Mouse (Mus musculus): ENCODE measurements around the gene Cog3. TPM values are rescaled to one million over a fixed set of nuclear protein-coding genes. Genes with fewer than 3 reads are reported as not detected.

The Cog3 gene
- polyA plus RNA-seq, 1 experiment from 2014 or later, result 18.9 TPM

Other genes with a start within 250 kb of the Cog3 start
- not detected in 2 replicates for gene Spert, start 161.4 kb downstream of the Cog3 start, polyA plus RNA-seq (2016; fragmentation: Nextera tagmentation; extraction: Ambion mirVana)
- not detected in 2 replicates for gene Erich6b, start 112.3 kb downstream of the Cog3 start, polyA plus RNA-seq (2016; fragmentation: Nextera tagmentation; extraction: Ambion mirVana)
- gene Slc25a30, start 32.5 kb upstream of the Cog3 start, polyA plus RNA-seq (2016; fragmentation: Nextera tagmentation; extraction: Ambion mirVana), result 5.2 and 5.8 TPM in 2 replicates
- gene Tpt1, start 90.6 kb upstream of the Cog3 start, polyA plus RNA-seq (2016; fragmentation: Nextera tagmentation; extraction: Ambion mirVana), result 737 and 812 TPM in 2 replicates
- gene Kctd4, start 200.5 kb upstream of the Cog3 start, polyA plus RNA-seq (2016; fragmentation: Nextera tagmentation; extraction: Ambion mirVana), result 0.33 and 0.34 TPM in 2 replicates

Measured in heart, embryonic 10.5 days (tissue).